Mouse (Mus musculus) embryo, embryonic 10.5 days (tissue): ENCODE measurements around the gene Slc30a7.

Source experiments
- DNase-seq: peaks from one replicate; pipeline ENCODE4 v3.0.0-alpha.2; 2015; ENCODE audit warnings: low spot score

The Slc30a7 gene

DNA sequence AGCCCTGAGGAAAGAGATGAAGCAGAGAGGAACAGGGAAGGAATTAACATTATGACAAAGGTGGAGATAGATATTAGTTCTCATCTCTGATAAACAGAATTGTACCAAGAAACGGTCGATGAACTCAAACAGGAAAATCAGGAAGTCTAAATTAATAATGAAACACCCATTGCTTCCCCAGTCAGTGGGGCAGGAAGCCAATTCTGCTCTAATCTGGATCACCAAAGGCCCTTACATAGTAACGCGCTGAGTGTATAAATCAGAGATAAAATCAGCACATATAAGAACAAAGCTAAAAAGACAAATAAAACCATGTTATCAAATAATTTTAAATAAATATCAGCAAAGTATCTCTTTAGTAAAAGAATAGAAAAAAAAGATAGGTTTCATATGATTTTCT, 15.1 kb downstream of the Slc30a7 start:
- DNase-seq, result no peak

DNA sequence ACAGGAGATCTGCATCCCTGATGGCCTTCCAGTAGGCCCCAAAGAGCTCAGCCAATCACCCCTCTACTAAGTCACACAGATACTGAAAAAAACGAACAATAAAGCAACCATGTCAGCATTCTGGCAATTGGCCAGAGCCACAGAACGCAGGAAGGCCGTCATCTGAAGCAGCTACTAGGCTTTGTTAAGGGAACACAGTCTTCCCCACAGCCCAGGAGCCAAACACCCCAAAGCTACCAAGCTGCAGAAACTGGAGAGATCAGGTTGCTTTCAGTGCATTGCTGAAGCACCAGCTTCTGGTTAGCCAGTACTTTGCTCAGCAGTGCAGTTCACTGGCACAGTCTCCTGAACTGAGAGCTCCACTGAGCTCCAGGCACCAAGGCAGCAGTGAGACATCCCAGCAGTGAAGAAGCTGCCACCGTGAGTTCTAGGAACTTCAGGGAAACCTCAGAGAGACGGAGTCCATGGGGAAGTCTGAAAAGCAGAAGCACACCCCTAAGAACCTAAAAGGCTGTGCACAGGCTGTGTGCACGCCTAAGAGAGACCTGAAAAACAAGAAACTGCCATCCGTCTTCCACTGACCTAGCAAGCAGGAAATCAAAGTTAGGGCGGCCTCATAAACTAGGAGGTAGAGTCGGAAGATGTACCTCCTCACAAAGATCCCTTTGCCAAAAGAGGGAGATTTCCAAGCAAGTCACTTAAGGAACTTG, 21.9 kb downstream of the Slc30a7 start:
- no peak for DNase-seq

- no peak for DNase-seq
Observed at GRCm38 (mm10) chr3:115984653-115985052, 22.6 kb downstream of the Slc30a7 start.

DNA sequence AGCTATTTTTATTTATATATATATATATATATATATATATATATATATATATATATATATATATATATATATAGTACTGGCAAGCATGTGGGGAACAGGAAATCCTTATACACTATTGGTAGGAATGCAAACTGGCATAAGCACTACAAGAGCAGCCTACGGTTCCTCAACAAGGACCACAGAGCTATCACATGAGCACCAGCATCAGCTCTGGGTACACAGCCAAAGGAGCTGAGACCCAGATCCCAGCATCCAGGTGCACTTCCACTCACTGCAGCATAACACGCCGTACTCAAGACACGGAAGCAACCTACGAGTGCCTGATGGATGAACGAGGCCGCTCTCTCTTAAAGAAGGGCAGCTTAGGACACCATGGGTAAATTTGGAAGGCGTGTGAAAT, 24.0 kb downstream of the Slc30a7 start:
- no peak for DNase-seq

GRCm38 (mm10) chr3:115979000-115979399, 28.2 kb downstream of the Slc30a7 start:
- peak; percentile 59 for DNase-seq

DNA sequence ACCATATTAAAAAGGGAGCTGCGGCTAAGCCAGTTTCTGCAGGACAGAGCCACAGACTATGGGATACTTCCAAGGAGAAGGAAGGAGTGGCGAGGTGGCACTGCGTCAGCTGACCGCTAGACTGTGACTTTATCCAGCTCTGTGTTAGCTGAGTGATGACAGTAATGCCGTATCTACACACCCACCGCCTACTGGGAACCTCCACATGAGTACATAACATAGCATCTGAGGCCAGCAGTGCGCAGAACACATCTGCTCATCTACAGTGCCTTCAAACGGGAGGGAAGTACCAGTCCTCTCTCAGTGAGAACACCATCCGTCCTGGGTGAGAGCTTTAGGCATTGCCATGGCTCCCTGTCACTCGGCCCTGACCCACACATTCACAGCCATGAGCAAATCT, 32.2 kb downstream of the Slc30a7 start:
- no peak for DNase-seq

DNA sequence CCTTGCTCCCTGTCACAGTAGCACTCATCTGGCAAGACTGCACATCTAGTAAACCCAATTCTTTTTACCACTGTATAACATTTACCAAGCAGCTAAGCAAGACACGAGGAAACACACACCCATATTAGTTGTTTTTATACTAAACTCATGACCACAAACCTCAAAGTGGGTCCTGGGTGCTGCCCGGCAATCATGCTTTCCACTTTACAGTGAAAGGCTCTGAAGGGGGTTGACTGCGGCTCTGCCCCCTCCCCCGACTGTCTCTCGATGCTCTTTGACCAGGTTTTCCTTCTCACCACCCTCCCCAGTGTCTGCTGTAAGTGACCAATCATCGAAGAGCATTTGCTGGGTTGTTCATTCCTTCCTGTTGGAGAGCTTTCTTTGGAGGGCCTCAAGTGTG, 33.0 kb downstream of the Slc30a7 start:
- DNase-seq, result no peak

- no peak for DNase-seq
Observed at GRCm38 (mm10) chr3:115971891-115972646, 35.1 kb downstream of the Slc30a7 start.

DNA sequence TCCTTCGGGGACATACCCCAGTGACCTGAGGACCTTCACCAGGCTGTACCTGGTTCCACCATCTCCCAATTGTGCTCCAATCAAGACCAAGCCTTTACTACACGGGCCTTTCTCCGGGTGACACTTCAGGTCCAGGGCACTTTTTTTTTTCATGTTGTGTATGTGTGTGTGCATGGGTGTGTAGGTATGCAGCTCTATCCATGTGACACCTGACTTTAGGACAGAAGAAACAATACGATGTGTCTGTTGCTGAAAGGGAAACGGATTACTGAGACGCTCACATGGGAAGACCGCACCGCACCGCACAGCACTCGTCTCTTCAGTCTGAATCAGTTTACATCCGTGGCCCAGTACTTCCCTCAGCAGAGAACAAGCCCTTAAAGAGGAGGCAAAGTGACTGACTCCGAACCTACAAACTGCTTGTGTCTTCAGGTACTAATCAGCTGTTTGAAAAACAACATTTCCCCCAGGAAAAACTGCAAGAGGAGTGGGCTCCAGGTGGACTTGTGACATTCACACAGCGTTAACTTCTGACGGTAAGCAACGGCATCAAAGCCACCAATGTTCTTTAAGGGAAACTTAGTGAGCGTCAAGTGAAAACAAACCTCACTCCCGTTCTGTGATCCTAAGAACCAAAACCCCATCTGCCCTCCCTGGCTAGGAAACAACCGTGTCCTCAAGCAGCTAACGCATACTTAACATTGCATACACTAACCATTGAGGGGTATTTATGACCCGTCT, 36.0 kb downstream of the Slc30a7 start:
- no peak for DNase-seq

DNA sequence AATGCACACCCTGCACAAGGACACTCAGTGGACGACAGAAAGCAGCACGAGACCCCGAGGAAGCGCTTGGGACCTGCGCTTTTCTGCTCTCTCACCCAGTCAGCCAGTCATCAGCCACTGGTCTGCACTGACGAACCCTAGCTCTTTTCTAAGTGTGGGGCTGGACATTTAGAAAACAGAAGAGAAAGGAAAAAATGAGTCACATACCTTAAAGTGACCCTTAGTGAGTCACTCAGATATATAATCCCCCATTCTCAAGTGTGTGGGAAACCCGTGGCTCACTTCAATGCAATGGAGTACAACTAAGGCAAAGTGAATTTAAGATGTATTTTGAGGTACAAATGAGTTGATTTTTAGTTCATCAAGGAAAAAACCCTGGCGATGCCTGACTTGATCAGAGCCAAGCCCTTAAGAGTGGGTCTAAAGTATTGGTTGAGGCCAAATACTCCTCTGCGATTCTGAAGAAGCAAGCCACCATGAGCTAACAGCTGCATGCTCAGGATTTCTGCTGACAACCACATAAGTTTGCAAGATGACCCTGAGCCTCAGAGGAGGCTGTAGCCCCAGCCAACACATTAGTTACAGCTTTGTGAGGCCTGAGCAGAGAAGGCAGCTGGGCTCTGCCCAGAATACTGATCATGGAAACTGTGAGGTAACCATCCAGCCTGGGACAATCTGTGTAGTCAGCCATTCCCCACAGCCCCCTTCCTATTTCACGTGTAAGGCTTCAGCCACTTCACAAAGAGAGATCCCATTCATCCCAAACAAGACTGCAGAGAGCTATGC, 38.3 kb downstream of the Slc30a7 start:
- no peak for DNase-seq

GRCm38 (mm10) chr3:115964071-115964470, 43.1 kb downstream of the Slc30a7 start:
- no peak for DNase-seq

- no peak for DNase-seq
Observed at GRCm38 (mm10) chr3:115963597-115963996, 43.6 kb downstream of the Slc30a7 start.

GRCm38 (mm10) chr3:115962028-115962415, 45.2 kb downstream of the Slc30a7 start:
- peak; percentile 34 for DNase-seq

- no peak for DNase-seq
Observed at GRCm38 (mm10) chr3:115961311-115962027, 45.7 kb downstream of the Slc30a7 start.

- DNase-seq, result no peak
Observed at GRCm38 (mm10) chr3:115957223-115957622, 50.0 kb downstream of the Slc30a7 start.

- no peak for DNase-seq
Observed at GRCm38 (mm10) chr3:115953088-115953487, 54.1 kb downstream of the Slc30a7 start.

DNA sequence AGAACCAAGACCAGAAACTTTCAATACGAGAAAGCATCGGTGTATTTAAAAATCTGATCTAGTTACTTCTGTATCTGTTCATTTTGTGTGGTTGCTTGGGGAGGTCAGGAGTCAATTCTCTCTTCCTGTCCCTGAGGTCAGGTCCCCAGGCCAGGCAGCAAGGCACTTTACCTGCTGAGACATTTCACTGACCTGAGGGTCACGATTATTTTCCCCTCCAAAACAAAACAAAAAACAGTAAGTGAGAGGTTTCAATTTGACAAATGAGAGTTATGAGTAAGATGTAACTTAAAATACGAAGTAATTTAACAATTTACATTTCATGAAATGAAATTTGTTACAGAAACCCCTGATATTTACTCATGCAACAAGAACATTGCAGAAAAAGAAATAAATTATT, 54.9 kb downstream of the Slc30a7 start:
- DNase-seq, result no peak

DNA sequence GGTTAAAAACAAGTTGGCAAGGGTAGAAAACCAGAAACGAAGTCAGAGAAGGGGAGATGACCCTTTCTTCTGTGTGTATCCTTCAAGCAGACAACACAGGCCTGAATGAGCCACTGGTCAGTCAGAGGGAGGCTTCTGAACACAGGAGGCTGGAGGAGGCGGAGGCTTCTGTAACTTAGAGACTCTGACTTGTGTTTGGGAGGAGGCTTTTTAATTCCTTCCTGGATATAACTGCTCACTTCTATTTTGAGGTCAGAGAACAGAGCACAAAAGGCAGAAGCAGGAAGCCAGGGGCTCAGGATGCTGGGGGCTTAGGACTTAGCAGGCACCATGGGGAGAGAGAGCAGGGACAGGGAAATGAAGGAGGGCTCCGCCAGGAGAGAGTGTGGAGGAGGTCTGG, 56.0 kb downstream of the Slc30a7 start:
- no peak for DNase-seq

- no peak for DNase-seq
Observed at GRCm38 (mm10) chr3:115949921-115950877, 57.0 kb downstream of the Slc30a7 start.

GRCm38 (mm10) chr3:115949220-115949920, 57.8 kb downstream of the Slc30a7 start:
- no peak for DNase-seq
